Mouse (Mus musculus) forebrain, embryonic 12.5 days (tissue): ENCODE measurements at regions not wholly inside any gene's neighbourhood (a gene's known extent, or its start where the extent isn't known, plus 50 kb on each side); places are given as distances from the start of the nearest gene placed in this dataset.

Experiments used
- ATAC-seq: fragments of 200-750 bp; cut with Nextera tagmentation; 2 replicates; pipeline ENCODE4 v1.8.0; 2017; ENCODE audit warnings: moderate TSS enrichment; ENCODE audit not compliant: low FRiP score
- H3K27ac ChIP-seq: fragments of 300-500 bp; sonication (generic); 2 replicates; pipeline ENCODE4 v1.5.1; 2016; ENCODE audit warnings: mild to moderate bottlenecking
- H3K27me3 ChIP-seq: fragments of 300-500 bp; sonication (generic); 2 replicates; pipeline ENCODE4 v1.6.1; 2016; ENCODE audit warnings: mild to moderate bottlenecking
- H3K36me3 ChIP-seq: fragments of 300-500 bp; sonication (generic); replicated peaks from 2 replicates; pipeline ENCODE4 v1.6.1; 2016; ENCODE audit warnings: mild to moderate bottlenecking
- H3K4me1 ChIP-seq: fragments of 300-500 bp; sonication (generic); 2 replicates; pipeline ENCODE4 v1.6.1; 2016
- H3K4me2 ChIP-seq: fragments of 300-500 bp; sonication (generic); 2 replicates; pipeline ENCODE4 v1.6.1; 2016; ENCODE audit warnings: mild to moderate bottlenecking, moderate library complexity
- H3K4me3 ChIP-seq: fragments of 300-500 bp; sonication (generic); replicated peaks from 2 replicates; pipeline ENCODE4 v1.5.1; 2016; ENCODE audit warnings: mild to moderate bottlenecking
- H3K9ac ChIP-seq: fragments of 300-500 bp; sonication (generic); 2 replicates; pipeline ENCODE4 v1.6.1; 2016; ENCODE audit warnings: mild to moderate bottlenecking
- H3K9me3 ChIP-seq: fragments of 300-500 bp; sonication (generic); 2 replicates; pipeline ENCODE4 v1.6.1; 2016
- WGBS: fragments of 180-500 bp; shearing (Covaris S2); methylation state at CpG from one replicate; pipeline ENCODE4 v1.1.7; 2016; 5-methylcytosine and 5-hydroxymethylcytosine counted together

DNA sequence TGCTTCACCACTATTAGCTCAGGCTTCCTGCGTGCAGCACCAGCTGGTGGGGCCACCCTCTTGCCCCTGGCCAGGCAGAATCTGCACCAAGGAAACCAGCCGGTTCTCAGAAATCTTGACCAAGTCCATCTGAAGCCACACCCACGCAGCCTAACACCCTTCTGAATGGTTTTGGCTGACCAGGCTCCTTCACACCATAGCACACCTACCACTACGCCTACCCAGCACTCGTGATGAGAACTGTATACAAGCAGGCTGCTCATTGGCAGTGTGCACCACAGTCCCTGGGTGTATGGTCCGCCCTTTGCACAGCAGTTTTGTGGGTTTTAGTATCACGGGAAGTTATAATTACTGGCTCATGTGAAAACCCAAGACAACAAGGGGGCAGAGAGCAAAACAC is 217.5 kb downstream of the Mroh4 start:
- no peaks in the 10 kb centered on the region for H3K27me3 ChIP-seq
- WGBS: 85% methylated on average over 7 of the region's 7 CpGs
- peaks cover 12% of the 10 kb centered on the region for H3K4me1 ChIP-seq
- ATAC-seq: no peak
- H3K27ac ChIP-seq: no peak overlapping the region
- no peak overlapping the region for H3K4me3 ChIP-seq
- no peaks in the 10 kb centered on the region for H3K9me3 ChIP-seq
- H3K4me2 ChIP-seq: no peak overlapping the region
- no peaks in the 10 kb centered on the region for H3K36me3 ChIP-seq
- no peak overlapping the region for H3K9ac ChIP-seq

DNA sequence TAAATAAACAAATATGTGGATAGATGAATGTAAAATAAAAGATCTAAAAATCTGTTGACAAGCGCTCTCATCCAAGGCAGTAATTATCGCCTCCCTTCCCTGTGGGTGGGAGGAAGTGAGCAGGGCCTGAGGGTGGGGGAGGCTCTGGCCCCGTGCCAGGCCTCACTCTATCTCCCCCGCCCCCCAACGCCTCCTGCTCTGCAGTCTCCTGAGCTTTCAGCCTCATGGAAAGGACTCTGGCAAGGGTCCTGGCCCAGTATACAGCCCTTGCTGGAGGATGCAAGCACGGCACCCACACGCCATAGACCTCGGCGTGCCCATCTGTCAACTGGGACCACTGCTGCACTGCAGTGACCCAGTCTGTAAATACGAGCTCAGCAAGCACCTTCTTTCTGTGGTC is 222.9 kb downstream of the Mroh4 start:
- no peaks in the 10 kb centered on the region for H3K27me3 ChIP-seq
- no peaks in the 10 kb centered on the region for H3K9me3 ChIP-seq
- H3K4me3 ChIP-seq: no peak overlapping the region
- ATAC-seq: no peak
- H3K27ac ChIP-seq: no peak overlapping the region
- H3K4me1 ChIP-seq: peaks cover 16% of the 10 kb centered on the region
- no peaks in the 10 kb centered on the region for H3K36me3 ChIP-seq
- H3K9ac ChIP-seq: no peak overlapping the region
- WGBS: 65% methylated on average over 10 of the region's 10 CpGs
- H3K4me2 ChIP-seq: no peak overlapping the region

DNA sequence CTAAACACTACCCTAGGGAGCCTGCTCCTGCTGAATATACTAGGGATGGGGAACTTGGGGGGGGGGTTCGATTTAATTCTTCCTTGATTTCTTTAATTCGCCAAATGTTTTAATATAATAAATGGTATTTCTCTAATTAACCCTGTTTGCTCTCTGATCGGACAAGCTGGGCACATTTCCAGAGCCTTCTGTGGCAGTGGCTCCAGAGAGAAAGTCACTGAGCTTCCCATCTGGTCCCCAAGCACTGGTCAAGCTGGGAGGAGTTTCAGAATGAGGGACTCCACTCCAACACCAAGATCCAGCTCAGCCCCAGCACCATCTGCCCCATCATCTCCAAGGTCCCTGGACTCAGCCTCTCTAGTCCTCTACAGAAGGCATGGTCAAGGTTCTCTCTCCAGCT is 223.9 kb downstream of the Mroh4 start:
- Histone ChIP-seq H3K4me3 (no peak overlapping the region), H3K4me2 (no peak overlapping the region), H3K4me1 (peaks cover 17% of the 10 kb centered on the region), H3K27me3 (no peaks in the 10 kb centered on the region), H3K36me3 (no peaks in the 10 kb centered on the region), H3K9me3 (no peaks in the 10 kb centered on the region), H3K9ac (no peak overlapping the region), H3K27ac (no peak overlapping the region)
- WGBS: 80% methylated on average over 3 of the region's 3 CpGs
- ATAC-seq: no peak

DNA sequence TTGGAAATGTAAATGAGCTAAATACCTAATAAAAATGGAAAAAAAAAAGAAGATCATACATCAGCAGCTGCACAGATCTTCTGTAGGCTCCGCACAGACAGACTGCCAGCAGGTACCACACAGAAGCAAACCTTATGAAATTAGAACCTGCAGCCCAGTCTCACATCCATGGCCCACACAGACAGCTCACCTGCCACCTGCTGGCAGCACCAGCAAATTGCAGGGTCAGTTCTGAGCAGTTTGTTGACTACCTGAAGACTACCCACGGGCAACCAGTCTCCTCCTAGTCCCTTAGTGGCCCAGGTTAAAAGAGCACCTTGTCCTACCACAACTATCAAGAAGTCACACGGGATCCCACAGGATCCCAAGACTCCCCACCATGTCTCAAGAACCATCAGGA is 225.1 kb downstream of the Mroh4 start:
- Histone ChIP-seq H3K27me3 (no peaks in the 10 kb centered on the region), H3K9ac (no peak overlapping the region), H3K4me2 (no peak overlapping the region), H3K4me1 (peaks cover 27% of the 10 kb centered on the region), H3K27ac (no peak overlapping the region), H3K4me3 (no peak overlapping the region), H3K9me3 (no peaks in the 10 kb centered on the region), H3K36me3 (no peaks in the 10 kb centered on the region)
- no peak for ATAC-seq
- 78% methylated on average over 3 of the region's 3 CpGs for WGBS

DNA sequence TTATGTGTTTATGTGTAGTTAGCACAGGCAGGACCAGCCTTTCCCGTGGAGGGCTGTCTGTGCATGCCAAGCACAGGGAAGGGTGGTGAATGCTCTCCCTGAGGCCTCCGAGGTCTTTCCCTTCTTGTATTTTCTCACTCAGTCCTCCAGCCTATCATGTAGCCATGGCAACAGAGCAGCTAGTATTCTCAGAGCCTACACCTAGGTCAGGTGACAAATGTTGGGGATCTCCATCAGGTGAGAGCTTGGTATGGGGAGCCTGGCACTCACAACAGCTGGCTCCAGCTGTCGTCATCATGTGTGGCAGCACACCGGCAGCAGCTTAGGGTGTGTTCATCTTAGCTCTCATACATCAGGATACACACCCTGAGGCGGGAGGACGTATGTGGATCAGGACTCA is 231.3 kb downstream of the Mroh4 start:
- H3K27me3 ChIP-seq: no peaks in the 10 kb centered on the region
- 74% methylated on average over 6 of the region's 6 CpGs for WGBS
- no peak for ATAC-seq
- H3K4me1 ChIP-seq: peaks cover 21% of the 10 kb centered on the region; the same call in 1 of the 2 replicates
- no peak overlapping the region; the same call in 1 of the 2 replicates for H3K27ac ChIP-seq
- no peak overlapping the region for H3K4me3 ChIP-seq
- H3K9me3 ChIP-seq: no peaks in the 10 kb centered on the region
- H3K9ac ChIP-seq: no peak overlapping the region
- no peak overlapping the region for H3K4me2 ChIP-seq
- no peaks in the 10 kb centered on the region for H3K36me3 ChIP-seq

DNA sequence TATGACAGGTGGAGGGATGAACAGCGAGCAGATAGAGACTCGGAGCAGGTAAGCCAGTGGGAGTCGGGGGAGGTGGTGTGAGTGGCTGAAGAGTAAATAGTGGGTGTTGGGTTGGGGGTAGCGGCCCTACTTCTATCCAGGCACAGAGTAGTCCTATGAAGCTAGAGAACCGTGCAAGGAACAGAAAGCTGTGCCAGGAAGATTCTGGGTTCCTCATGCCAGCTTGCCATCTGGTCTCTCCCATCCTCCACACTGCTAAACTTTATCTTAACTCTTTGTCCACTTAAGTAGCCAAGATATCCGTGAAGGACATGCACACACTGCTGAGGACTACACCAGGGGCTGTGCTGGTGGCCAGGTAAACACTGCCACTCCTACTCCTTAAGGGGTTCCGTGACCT is 234.9 kb downstream of the Mroh4 start:
- Histone ChIP-seq H3K4me3 (no peak overlapping the region), H3K9ac (no peak overlapping the region), H3K36me3 (no peaks in the 10 kb centered on the region), H3K27me3 (no peaks in the 10 kb centered on the region), H3K27ac (no peak overlapping the region), H3K4me2 (no peak overlapping the region), H3K9me3 (no peaks in the 10 kb centered on the region), H3K4me1 (peaks cover 11% of the 10 kb centered on the region; the same call in 1 of the 2 replicates)
- 90% methylated on average over 7 of the region's 7 CpGs for WGBS
- ATAC-seq: no peak

DNA sequence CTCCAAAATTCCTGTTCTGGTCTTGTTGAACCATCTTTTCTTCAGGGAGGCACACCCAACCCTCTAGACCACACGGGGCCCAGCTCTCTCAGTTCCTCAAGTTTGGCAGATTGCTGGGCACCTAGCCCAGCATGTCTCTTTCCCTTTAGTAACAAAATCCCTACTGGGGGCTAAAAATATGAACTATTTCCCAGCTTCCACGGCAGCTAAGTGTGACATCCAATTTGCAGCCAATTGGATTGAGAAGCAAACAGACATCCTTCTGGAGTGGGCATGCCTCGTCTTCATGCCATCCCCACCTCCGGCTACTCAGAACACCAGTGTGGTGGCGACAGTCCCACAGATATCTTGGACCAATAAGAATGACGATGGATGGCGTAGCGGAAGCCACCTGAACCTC is 240.1 kb downstream of the Mroh4 start:
- Histone ChIP-seq H3K9ac (no peak overlapping the region), H3K9me3 (no peaks in the 10 kb centered on the region), H3K4me2 (no peak overlapping the region), H3K27ac (no peak overlapping the region), H3K36me3 (no peaks in the 10 kb centered on the region), H3K4me1 (peaks cover 5% of the 10 kb centered on the region), H3K27me3 (no peaks in the 10 kb centered on the region), H3K4me3 (no peak overlapping the region)
- no peak for ATAC-seq
- WGBS: 90% methylated on average over 8 of the region's 8 CpGs

DNA sequence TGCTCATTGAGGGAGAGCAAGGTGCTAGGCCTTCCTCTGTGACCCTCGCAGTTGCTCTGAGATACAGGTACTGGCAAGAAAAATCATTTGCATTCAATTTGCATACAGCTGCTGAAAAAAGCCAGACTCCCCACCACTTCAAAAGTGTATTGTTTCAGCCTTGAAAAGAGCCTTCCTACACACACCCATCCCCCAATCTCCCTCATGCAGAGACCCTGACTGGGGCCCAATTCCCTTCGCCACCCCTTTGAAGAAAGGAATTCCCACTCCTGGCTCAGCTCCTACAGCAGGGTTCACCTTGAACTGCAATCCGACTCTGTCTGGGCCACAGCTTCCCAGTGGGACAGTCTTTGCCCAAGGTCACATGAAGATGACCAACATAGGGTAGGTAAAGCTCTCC is 248.6 kb downstream of the Mroh4 start:
- ATAC-seq: peak; percentile 59; the same call in 1 of the 2 replicates
- H3K27ac ChIP-seq: 0 out of 2 replicates have a peak overlapping the region, but pooled peaks have one; percentile 19
- H3K27me3 ChIP-seq: 0 out of 2 replicates have a peak, but pooled peaks cover 2% of the 10 kb centered on the region
- H3K9ac ChIP-seq: no peak overlapping the region
- H3K4me1 ChIP-seq: peaks cover 22% of the 10 kb centered on the region
- WGBS: 7% methylated on average over 3 of the region's 3 CpGs
- no peak overlapping the region for H3K4me3 ChIP-seq
- no peak overlapping the region for H3K4me2 ChIP-seq
- no peaks in the 10 kb centered on the region for H3K36me3 ChIP-seq
- H3K9me3 ChIP-seq: no peaks in the 10 kb centered on the region

DNA sequence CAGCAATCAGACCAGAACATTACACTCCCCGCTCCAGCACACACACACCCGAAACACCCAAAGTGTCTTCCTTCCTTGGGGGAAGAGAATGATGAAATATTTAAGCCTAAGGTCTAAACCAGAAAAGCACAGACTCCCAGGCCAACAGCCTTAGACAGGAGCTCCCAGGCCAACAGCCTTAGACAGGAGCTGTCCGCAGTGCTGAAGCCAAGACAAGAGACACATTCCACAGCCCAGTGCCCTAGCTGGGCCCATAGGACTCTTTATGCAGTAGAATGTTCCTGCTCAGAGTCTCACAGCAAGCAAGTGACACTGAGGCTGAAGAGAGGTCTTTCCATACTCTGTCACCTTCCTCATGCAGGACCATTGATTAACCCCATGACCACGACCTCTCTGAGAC is 253.6 kb downstream of the Mroh4 start:
- no peak for ATAC-seq
- H3K36me3 ChIP-seq: no peaks in the 10 kb centered on the region
- H3K4me2 ChIP-seq: no peak overlapping the region
- no peaks in the 10 kb centered on the region for H3K9me3 ChIP-seq
- 0 out of 2 replicates have a peak, but pooled peaks cover 2% of the 10 kb centered on the region for H3K27me3 ChIP-seq
- peaks cover 8% of the 10 kb centered on the region for H3K4me1 ChIP-seq
- no peak overlapping the region for H3K4me3 ChIP-seq
- whole genome bisulfite sequencing: 69% methylated on average over 4 of the region's 4 CpGs
- no peak overlapping the region for H3K27ac ChIP-seq
- no peak overlapping the region for H3K9ac ChIP-seq

DNA sequence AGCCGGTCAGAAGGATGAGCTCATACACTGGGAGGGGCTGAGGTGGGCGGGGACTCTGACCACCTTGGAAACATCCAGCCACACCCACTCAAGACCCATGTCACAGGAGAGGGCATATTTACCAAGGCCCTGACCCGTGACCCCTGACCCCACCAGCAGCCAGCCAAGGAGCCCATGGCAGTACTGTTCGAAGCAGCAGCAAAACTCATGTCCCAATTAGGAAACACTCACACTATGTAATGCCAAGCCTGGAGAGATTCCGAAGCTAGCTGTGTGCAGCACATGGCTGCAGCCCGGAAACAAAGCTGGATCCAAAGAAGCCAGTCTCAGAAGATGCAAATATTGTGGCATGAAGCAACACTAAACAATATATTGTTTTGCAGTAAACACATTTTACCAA is 256.8 kb downstream of the Mroh4 start:
- no peaks in the 10 kb centered on the region for H3K36me3 ChIP-seq
- no peak for ATAC-seq
- no peak overlapping the region for H3K9ac ChIP-seq
- no peak overlapping the region for H3K4me3 ChIP-seq
- 85% methylated on average over 6 of the region's 6 CpGs for WGBS
- H3K4me1 ChIP-seq: peaks cover 2% of the 10 kb centered on the region; the same call in 1 of the 2 replicates
- 0 out of 2 replicates have a peak, but pooled peaks cover 2% of the 10 kb centered on the region for H3K27me3 ChIP-seq
- no peak overlapping the region for H3K4me2 ChIP-seq
- H3K27ac ChIP-seq: no peak overlapping the region
- H3K9me3 ChIP-seq: no peaks in the 10 kb centered on the region

DNA sequence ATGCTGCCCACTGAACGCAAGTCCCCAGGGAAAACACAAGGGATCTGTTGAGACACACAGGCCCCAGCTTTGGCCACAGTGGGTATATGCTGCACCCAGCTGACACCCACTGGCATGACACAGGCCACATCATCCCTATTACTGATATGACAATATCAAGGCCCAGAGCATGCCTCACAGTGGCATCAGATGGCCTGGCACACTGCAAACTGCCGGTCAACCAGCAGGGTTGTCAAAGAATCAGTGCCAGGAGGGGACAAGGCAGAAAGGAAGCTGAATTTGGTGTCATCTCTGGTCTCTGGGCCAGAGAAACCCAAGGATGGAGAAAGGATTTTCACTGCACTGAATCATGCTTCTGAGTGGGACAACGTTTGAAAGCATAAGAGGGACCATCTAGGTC is 266.7 kb downstream of the Mroh4 start:
- H3K9me3 ChIP-seq: no peaks in the 10 kb centered on the region
- no peak overlapping the region for H3K27ac ChIP-seq
- no peak overlapping the region for H3K4me2 ChIP-seq
- no peaks in the 10 kb centered on the region for H3K4me1 ChIP-seq
- no peak for ATAC-seq
- no peaks in the 10 kb centered on the region for H3K36me3 ChIP-seq
- H3K27me3 ChIP-seq: no peaks in the 10 kb centered on the region
- no peak overlapping the region for H3K9ac ChIP-seq
- H3K4me3 ChIP-seq: no peak overlapping the region
- WGBS: 83% methylated on average over 3 of the region's 3 CpGs

DNA sequence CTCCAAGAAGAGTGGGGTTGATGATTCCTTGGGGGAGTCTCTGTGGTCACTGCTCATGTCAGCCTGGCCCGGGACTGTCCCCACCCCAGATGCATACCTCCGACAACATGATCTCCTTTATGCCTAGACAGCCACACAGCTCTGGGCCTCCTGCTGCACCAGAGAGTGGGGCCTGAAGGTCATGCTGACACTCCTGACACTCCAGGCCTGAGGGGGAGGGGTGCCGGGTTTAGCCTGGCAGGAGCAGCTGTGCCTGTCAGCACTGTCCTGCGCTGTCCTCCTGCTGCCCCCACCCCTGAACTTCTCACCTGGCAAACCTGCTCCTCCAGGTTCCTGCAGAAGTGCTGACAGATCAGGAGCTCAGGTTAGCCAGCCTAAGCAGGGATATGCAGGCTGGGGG is 288.2 kb downstream of the Mroh4 start:
- H3K36me3 ChIP-seq: no peaks in the 10 kb centered on the region
- H3K9ac ChIP-seq: no peak overlapping the region
- 0 out of 2 replicates have a peak, but pooled peaks cover 6% of the 10 kb centered on the region for H3K9me3 ChIP-seq
- WGBS: 64% methylated on average over 4 of the region's 4 CpGs
- no peak overlapping the region for H3K4me3 ChIP-seq
- H3K27me3 ChIP-seq: no peaks in the 10 kb centered on the region
- H3K27ac ChIP-seq: no peak overlapping the region
- ATAC-seq: no peak
- H3K4me2 ChIP-seq: no peak overlapping the region
- H3K4me1 ChIP-seq: peaks cover 6% of the 10 kb centered on the region

DNA sequence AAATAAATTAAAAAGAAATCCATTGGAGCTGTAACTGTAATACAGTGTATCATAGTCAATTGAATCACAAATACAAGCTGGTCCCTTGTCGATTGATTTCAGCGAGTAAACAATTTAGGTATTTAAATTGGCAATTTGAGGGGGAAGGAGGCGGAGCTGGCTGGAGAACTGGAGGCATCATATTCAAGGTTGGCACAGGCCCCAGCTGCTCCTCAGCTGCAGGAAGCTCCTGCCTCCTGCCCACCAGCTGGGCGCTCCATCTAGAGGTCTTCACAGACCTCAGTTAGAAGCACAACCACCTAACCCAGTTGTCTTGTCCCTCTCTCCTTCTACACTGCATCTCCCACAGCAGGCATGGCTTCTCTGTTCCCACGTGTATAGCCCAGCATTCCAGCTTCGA is 292.6 kb downstream of the Mroh4 start:
- no peak overlapping the region for H3K4me3 ChIP-seq
- H3K36me3 ChIP-seq: no peaks in the 10 kb centered on the region
- H3K9ac ChIP-seq: no peak overlapping the region
- peaks cover 9% of the 10 kb centered on the region for H3K4me1 ChIP-seq
- ATAC-seq: no peak
- H3K4me2 ChIP-seq: no peak overlapping the region
- H3K27ac ChIP-seq: no peak overlapping the region
- no peaks in the 10 kb centered on the region for H3K27me3 ChIP-seq
- no peaks in the 10 kb centered on the region for H3K9me3 ChIP-seq
- WGBS: 84% methylated on average over 6 of the region's 6 CpGs
